Mouse (Mus musculus) splenic B cell, adult 2 months (primary cell): Measurements from ENCODE around the gene Fam149a.

Experiments
- DNase-seq: peaks from one replicate; pipeline ENCODE4 v3.0.0-alpha.2; 2011; ENCODE audit warnings: low read depth, low spot score
- H3K27me3 ChIP-seq: 2 replicates; pipeline ENCODE4 v1.6.1; 2012; ENCODE audit warnings: mild to moderate bottlenecking, low read length, moderate library complexity, mixed read lengths; ENCODE audit not compliant: control insufficient read depth, poor library complexity, insufficient read depth, severe bottlenecking
- H3K36me3 ChIP-seq: 2 replicates; pipeline ENCODE4 v1.6.1; 2012; ENCODE audit warnings: mild to moderate bottlenecking, low read length, moderate library complexity, mixed read lengths; ENCODE audit not compliant: control insufficient read depth, poor library complexity, insufficient read depth, severe bottlenecking

Gene Fam149a

GRCm38 (mm10) chr8:45310967-45311366 is 71.1 kb downstream of the Fam149a start:
- no peaks in the 10 kb centered on the region for H3K27me3 ChIP-seq
- DNase-seq: no peak
- H3K36me3 ChIP-seq: peaks cover 2% of the 10 kb centered on the region; the same call in 1 of the 2 replicates

GRCm38 (mm10) chr8:45308366-45308765 is 73.7 kb downstream of the Fam149a start, which contains the start of gene Gm45753:
TSS of gene Gm45753 (minus strand) at chr8:45308466.
- Histone ChIP-seq H3K36me3 (0 out of 2 replicates have a peak, but pooled peaks cover 5% of the 10 kb centered on the region), H3K27me3 (no peaks in the 10 kb centered on the region)
- no peak for DNase-seq

DNA sequence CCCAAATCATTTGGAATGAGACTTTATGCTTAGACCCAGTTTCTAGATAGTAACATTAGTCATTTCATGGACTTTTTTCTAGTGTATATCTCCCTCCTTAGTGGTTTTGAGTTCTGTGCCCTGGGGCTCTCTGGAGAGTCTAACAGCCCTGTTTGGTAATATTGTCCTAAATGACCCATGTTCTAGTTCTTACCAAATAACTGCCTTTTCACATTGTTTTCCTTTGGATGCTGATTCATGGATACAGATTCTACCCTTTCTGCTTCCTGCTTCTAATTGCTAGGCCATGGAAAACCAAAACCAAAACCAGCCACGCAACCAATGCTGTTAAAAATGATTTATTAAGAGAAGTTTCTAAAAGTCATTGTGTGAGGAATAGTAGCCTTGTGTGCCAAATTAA is 76.6 kb downstream of the Fam149a start:
- Histone ChIP-seq H3K27me3 (no peaks in the 10 kb centered on the region), H3K36me3 (0 out of 2 replicates have a peak, but pooled peaks cover 5% of the 10 kb centered on the region)
- DNase-seq: no peak

DNA sequence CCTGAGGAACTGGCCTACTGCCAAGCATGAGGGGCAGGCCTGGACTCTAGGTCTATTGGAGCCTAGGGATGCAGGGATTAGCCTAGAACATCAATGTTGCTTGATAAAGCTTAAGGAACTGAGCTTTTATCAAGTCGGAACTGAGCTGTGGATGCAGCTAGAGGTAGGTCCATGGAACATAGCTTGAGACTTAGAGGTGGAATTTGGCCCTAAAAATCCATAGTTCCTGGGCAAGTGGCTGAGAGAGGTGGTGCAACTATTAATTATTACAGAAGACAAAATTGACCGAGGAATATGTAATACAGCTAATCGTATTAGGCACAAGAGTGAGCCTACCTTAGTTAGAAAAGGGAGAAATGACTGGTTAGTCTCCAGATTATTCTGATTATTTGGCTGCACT is 77.7 kb downstream of the Fam149a start:
- H3K27me3 ChIP-seq: no peaks in the 10 kb centered on the region
- DNase-seq: no peak
- H3K36me3 ChIP-seq: 0 out of 2 replicates have a peak, but pooled peaks cover 5% of the 10 kb centered on the region

DNA sequence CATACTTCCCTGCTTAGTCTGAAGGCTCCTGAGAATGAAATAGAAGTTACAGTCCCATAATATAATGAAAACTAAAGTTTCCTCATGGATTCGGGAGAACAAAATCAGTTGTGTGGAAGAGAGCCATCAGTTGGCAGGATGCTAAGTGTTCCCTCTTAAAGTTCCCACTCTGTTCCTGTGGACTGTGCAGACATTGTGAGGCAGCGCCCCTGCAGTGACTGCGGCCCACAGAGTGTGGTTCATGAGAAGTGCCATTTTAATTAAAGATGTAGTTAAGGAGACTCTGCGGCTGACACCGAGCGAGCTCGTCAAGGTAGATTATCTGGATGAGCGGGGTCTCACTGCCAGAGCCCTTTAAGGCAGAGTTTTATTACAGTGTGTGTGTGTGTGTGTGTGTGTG is 79.7 kb downstream of the Fam149a start:
- no peaks in the 10 kb centered on the region for H3K27me3 ChIP-seq
- DNase-seq: no peak
- H3K36me3 ChIP-seq: 0 out of 2 replicates have a peak, but pooled peaks cover 2% of the 10 kb centered on the region

- H3K36me3 ChIP-seq: no peaks in the 10 kb centered on the region
- no peak for DNase-seq
- H3K27me3 ChIP-seq: no peaks in the 10 kb centered on the region
Observed at GRCm38 (mm10) chr8:45295276-45295675, 86.8 kb downstream of the Fam149a start.

DNA sequence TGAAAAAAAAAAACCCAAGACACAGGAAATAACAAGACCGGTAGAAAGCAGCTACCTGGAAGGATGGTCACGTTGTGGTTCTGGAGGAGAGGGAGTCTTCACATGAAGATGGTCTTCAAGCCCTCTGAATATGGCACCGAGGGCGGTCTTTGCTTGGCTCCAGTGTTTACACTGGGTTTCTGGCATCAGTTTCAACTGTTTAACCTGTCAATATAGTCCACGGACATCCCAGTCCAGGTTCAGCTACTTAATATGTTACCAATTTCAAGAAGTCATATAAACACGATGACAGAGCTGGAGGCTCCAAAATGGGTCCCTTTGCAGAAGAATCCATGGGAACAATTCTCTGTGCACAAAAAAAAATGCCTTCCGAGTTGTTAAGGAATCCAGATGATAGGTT is 87.4 kb downstream of the Fam149a start, which contains the start of gene Klkb1:
Klkb1 (minus strand) TSS at position 173 of the 400 bp plus-strand sequence.
- Histone ChIP-seq H3K27me3 (no peaks in the 10 kb centered on the region), H3K36me3 (no peaks in the 10 kb centered on the region)
- DNase-seq: no peak

- no peaks in the 10 kb centered on the region for H3K36me3 ChIP-seq
- no peak for DNase-seq
- no peaks in the 10 kb centered on the region for H3K27me3 ChIP-seq
Observed at GRCm38 (mm10) chr8:45291790-45292189, 90.3 kb downstream of the Fam149a start.
